Mouse (Mus musculus): ENCODE measurements around the gene Rnf181. TPM values are rescaled to one million over a fixed set of nuclear protein-coding genes. Genes with fewer than 3 reads are reported as not detected.

Rnf181 gene
- polyA plus RNA-seq, 1 experiment from 2014 or later, result 106 TPM

DNA sequence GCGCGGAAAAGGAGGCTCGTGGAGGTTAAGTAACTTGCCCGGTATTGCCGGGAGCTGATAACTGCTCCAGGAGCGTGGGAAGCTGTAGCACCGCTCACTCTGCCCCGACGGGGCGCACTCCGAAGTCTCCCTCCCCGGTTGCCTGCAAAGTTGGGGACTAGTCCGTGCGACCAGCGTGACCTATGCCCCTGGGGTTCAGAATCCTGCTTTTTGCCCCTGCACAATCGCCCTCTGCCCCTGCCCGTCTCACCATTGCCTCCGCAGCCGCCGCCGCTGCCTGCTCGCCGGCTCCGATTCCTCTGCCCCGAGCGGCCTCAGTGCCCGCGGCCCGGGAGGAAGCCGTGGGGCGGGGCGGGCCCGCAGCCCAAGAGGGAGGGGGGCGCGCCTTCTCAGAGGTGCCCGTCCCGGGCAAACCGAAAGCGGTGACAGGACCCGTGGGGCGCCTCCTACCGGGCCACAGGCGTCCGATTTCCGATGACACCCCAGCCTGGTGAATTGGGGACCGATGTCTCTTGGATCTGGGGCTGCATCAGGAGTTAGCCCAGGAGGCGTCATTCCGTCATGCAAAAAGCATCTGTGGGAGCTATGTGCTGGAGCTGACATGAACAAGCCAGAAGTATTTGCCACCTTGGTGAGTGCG lies 13.5 kb upstream of the Rnf181 start, which contains the start of gene Vamp5:
TSS of gene Vamp5 (minus strand) at position 338 of the 640 bp plus-strand sequence.
- Histone ChIP-seq H3K36me3 (ENCODE audit: control insufficient read depth, insufficient read depth, low read length) (peaks cover 5% of the 10 kb centered on the region; the same call in 1 of the 2 replicates), H3K9me3 (ENCODE audit: control insufficient read depth, low read depth, low read length) (no peaks in the 10 kb centered on the region), H3K4me2 (replicated peaks; ENCODE audit: low read depth, low read length) (peak within 1 kb of the TSS; percentile 68), H3K27me3 (ENCODE audit: control insufficient read depth, insufficient read depth, low read length) (no peaks in the 10 kb centered on the region), H3K4me3 (ENCODE audit: low read depth, low read length) (peak within 1 kb of the TSS; percentile 52), H3K4me1 (ENCODE audit: control insufficient read depth, insufficient read depth, low read length) (no peaks in the 10 kb centered on the region), H3K9ac (replicated peaks; ENCODE audit: low read depth, low read length) (peak within 1 kb of the TSS; percentile 36; the same call in 1 of the 2 replicates), H3K27ac (ENCODE audit: low read length) (peak within 1 kb of the TSS; percentile 11; the same call in 1 of the 2 replicates)
- WGBS, result 4% methylated on average over 45 of the region's 49 CpGs
- ATAC-seq (ENCODE audit: insufficient number of reproducible peaks, insufficient read depth, low FRiP score, low read depth), result peak; percentile 79; the same call in 1 of the 2 replicates

- Histone ChIP-seq H3K4me1 (ENCODE audit: control insufficient read depth, insufficient read depth, low read length) (no peaks in the 10 kb centered on the region), H3K4me3 (ENCODE audit: low read depth, low read length) (peak overlapping the region; percentile 52), H3K9me3 (ENCODE audit: control insufficient read depth, low read depth, low read length) (no peaks in the 10 kb centered on the region), H3K9ac (replicated peaks; ENCODE audit: low read depth, low read length) (peak overlapping the region; percentile 36; the same call in 1 of the 2 replicates), H3K27ac (ENCODE audit: low read length) (peak overlapping the region; percentile 11; the same call in 1 of the 2 replicates), H3K27me3 (ENCODE audit: control insufficient read depth, insufficient read depth, low read length) (no peaks in the 10 kb centered on the region), H3K36me3 (ENCODE audit: control insufficient read depth, insufficient read depth, low read length) (no peaks in the 10 kb centered on the region), H3K4me2 (replicated peaks; ENCODE audit: low read depth, low read length) (peak overlapping the region; percentile 68)
- 41% methylated on average over 7 of the region's 7 CpGs for WGBS
- peak; percentile 15; the same call in 1 of the 2 replicates for ATAC-seq (ENCODE audit: insufficient number of reproducible peaks, insufficient read depth, low FRiP score, low read depth)
These were observed 12.8 kb upstream of the Rnf181 start for GRCm38 (mm10) chr6:72379377-72380130.

GRCm38 (mm10) chr6:72378510-72379234 lies 11.9 kb upstream of the Rnf181 start:
- 85% methylated on average over 8 of the region's 8 CpGs for WGBS
- ATAC-seq (ENCODE audit: insufficient number of reproducible peaks, insufficient read depth, low FRiP score, low read depth), result no peak
- no peaks in the 10 kb centered on the region for H3K4me1 ChIP-seq (ENCODE audit: control insufficient read depth, insufficient read depth, low read length)
- no peak overlapping the region for H3K27ac ChIP-seq (ENCODE audit: low read length)
- no peak overlapping the region for H3K9ac ChIP-seq (replicated peaks; ENCODE audit: low read depth, low read length)
- H3K4me2 ChIP-seq (replicated peaks; ENCODE audit: low read depth, low read length), result no peak overlapping the region; the same call in 1 of the 2 replicates
- no peaks in the 10 kb centered on the region for H3K27me3 ChIP-seq (ENCODE audit: control insufficient read depth, insufficient read depth, low read length)
- H3K4me3 ChIP-seq (ENCODE audit: low read depth, low read length), result no peak overlapping the region
- H3K9me3 ChIP-seq (ENCODE audit: control insufficient read depth, low read depth, low read length), result no peaks in the 10 kb centered on the region
- H3K36me3 ChIP-seq (ENCODE audit: control insufficient read depth, insufficient read depth, low read length), result no peaks in the 10 kb centered on the region

GRCm38 (mm10) chr6:72374820-72375563 lies 8.2 kb upstream of the Rnf181 start:
- H3K27me3 ChIP-seq (ENCODE audit: control insufficient read depth, insufficient read depth, low read length), result no peaks in the 10 kb centered on the region
- 75% methylated on average over 15 of the region's 15 CpGs for WGBS
- no peaks in the 10 kb centered on the region for H3K36me3 ChIP-seq (ENCODE audit: control insufficient read depth, insufficient read depth, low read length)
- no peak overlapping the region for H3K9ac ChIP-seq (replicated peaks; ENCODE audit: low read depth, low read length)
- ATAC-seq (ENCODE audit: insufficient number of reproducible peaks, insufficient read depth, low FRiP score, low read depth), result no peak
- H3K9me3 ChIP-seq (ENCODE audit: control insufficient read depth, low read depth, low read length), result no peaks in the 10 kb centered on the region
- H3K27ac ChIP-seq (ENCODE audit: low read length), result no peak overlapping the region
- H3K4me3 ChIP-seq (ENCODE audit: low read depth, low read length), result no peak overlapping the region
- peaks cover 9% of the 10 kb centered on the region; the same call in 1 of the 2 replicates for H3K4me1 ChIP-seq (ENCODE audit: control insufficient read depth, insufficient read depth, low read length)
- H3K4me2 ChIP-seq (replicated peaks; ENCODE audit: low read depth, low read length), result no peak overlapping the region

GRCm38 (mm10) chr6:72374206-72374605 lies 7.5 kb upstream of the Rnf181 start:
- no peaks in the 10 kb centered on the region for H3K27me3 ChIP-seq (ENCODE audit: control insufficient read depth, insufficient read depth, low read length)
- ATAC-seq (ENCODE audit: insufficient number of reproducible peaks, insufficient read depth, low FRiP score, low read depth), result no peak
- H3K4me1 ChIP-seq (ENCODE audit: control insufficient read depth, insufficient read depth, low read length), result peaks cover 9% of the 10 kb centered on the region; the same call in 1 of the 2 replicates
- no peak overlapping the region for H3K4me3 ChIP-seq (ENCODE audit: low read depth, low read length)
- no peak overlapping the region for H3K27ac ChIP-seq (ENCODE audit: low read length)
- H3K9ac ChIP-seq (replicated peaks; ENCODE audit: low read depth, low read length), result no peak overlapping the region
- no peak overlapping the region for H3K4me2 ChIP-seq (replicated peaks; ENCODE audit: low read depth, low read length)
- no peaks in the 10 kb centered on the region for H3K9me3 ChIP-seq (ENCODE audit: control insufficient read depth, low read depth, low read length)
- no peaks in the 10 kb centered on the region for H3K36me3 ChIP-seq (ENCODE audit: control insufficient read depth, insufficient read depth, low read length)
- 54% methylated on average over 7 of the region's 7 CpGs for WGBS

GRCm38 (mm10) chr6:72373184-72373583 lies 6.4 kb upstream of the Rnf181 start:
- no peak overlapping the region for H3K27ac ChIP-seq (ENCODE audit: low read length)
- H3K4me2 ChIP-seq (replicated peaks; ENCODE audit: low read depth, low read length), result no peak overlapping the region
- no peaks in the 10 kb centered on the region for H3K9me3 ChIP-seq (ENCODE audit: control insufficient read depth, low read depth, low read length)
- H3K4me3 ChIP-seq (ENCODE audit: low read depth, low read length), result no peak overlapping the region
- ATAC-seq (ENCODE audit: insufficient number of reproducible peaks, insufficient read depth, low FRiP score, low read depth), result no peak
- H3K4me1 ChIP-seq (ENCODE audit: control insufficient read depth, insufficient read depth, low read length), result peaks cover 9% of the 10 kb centered on the region; the same call in 1 of the 2 replicates
- no peaks in the 10 kb centered on the region for H3K27me3 ChIP-seq (ENCODE audit: control insufficient read depth, insufficient read depth, low read length)
- WGBS, result 70% methylated on average over 4 of the region's 4 CpGs
- no peak overlapping the region for H3K9ac ChIP-seq (replicated peaks; ENCODE audit: low read depth, low read length)
- no peaks in the 10 kb centered on the region for H3K36me3 ChIP-seq (ENCODE audit: control insufficient read depth, insufficient read depth, low read length)

DNA sequence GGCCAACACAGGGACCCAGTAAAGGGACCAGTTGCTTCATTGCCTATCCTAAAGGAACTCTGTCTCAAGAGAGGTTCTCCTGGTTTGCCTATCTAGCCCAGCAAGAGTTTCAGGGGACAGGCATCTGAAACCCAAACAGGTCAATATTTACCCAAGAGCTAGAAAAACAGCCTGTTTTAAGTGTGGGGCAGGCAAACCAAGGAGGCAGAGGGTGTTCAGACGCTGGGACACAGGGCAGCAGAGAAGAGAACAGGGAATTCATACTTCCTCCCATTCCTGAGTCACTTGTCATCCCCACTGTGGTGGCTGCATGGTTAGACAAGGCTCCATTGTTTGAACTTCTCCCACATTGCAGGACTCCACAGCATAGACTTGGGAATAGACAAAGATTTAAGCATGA lies 4.8 kb upstream of the Rnf181 start:
- 18% methylated on average over 1 of the region's 1 CpGs for WGBS
- H3K4me3 ChIP-seq (ENCODE audit: low read depth, low read length), result no peak overlapping the region
- no peak overlapping the region for H3K9ac ChIP-seq (replicated peaks; ENCODE audit: low read depth, low read length)
- ATAC-seq (ENCODE audit: insufficient number of reproducible peaks, insufficient read depth, low FRiP score, low read depth), result no peak
- peaks cover 9% of the 10 kb centered on the region; the same call in 1 of the 2 replicates for H3K4me1 ChIP-seq (ENCODE audit: control insufficient read depth, insufficient read depth, low read length)
- H3K36me3 ChIP-seq (ENCODE audit: control insufficient read depth, insufficient read depth, low read length), result no peaks in the 10 kb centered on the region
- no peaks in the 10 kb centered on the region for H3K27me3 ChIP-seq (ENCODE audit: control insufficient read depth, insufficient read depth, low read length)
- H3K9me3 ChIP-seq (ENCODE audit: control insufficient read depth, low read depth, low read length), result no peaks in the 10 kb centered on the region
- H3K27ac ChIP-seq (ENCODE audit: low read length), result peak overlapping the region; percentile 4; the same call in 1 of the 2 replicates
- H3K4me2 ChIP-seq (replicated peaks; ENCODE audit: low read depth, low read length), result no peak overlapping the region
